Mouse (Mus musculus): Measurements from ENCODE around the gene Adgrl3.
A peak's percentile ranks its signal among the peaks of the same experiment; 100 is the strongest.
"Not testable (repeated sequence)": the region's sequence is repeated elsewhere in the genome, so short reads cannot be mapped to it uniquely, and the experiment has no call there.

The Adgrl3 gene

DNA sequence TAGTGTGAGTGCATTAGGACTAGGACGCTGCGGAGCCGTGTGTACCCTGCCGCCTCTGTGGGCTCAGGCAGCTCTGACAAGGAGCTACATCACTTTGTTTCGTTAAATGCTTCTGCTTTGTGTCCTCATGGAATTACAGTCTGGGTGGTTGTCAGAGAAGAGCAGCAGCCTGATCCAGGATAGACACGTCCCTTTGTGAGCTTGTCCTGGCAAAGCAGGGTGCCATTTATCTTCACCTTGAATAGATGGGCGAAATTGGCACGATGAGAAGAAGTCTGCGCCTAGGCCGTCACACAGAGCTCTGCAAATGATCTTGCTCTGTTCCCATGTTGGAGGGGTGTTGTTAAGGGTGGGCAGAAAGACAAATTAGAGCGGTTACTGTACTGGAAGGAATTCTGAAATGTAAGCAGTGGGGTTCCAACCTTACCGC lies 504.6 kb downstream of the Adgrl3 start:
- no peak for ATAC-seq (ENCODE audit: insufficient number of reproducible peaks, low FRiP score, low TSS enrichment)

- no peak for ATAC-seq (ENCODE audit: insufficient number of reproducible peaks, low FRiP score, low TSS enrichment)
Measured at GRCm38 (mm10) chr5:81525326-81525725, 505.4 kb downstream of the Adgrl3 start.

DNA sequence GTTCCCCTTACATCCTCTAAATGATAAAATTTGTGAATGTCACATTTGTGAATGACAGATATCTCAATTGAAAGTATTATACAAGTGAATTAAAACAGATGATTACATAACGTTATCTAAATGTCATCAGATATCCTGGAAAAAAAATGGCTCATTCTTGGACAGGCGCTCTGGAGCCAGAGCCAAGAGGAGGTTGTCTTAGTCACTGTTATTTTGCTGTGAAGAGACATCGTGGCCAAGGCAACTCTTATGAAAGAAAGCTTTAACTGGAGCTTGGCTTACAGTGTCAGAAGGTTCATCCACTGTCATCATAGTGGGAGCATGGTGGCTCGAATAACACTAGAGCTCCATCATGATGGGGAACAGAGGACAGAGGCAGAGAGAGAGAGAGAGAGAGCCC lies 511.7 kb downstream of the Adgrl3 start:
- ATAC-seq (ENCODE audit: insufficient number of reproducible peaks, low FRiP score, low TSS enrichment): peak; percentile 61; the same call in 1 of the 2 replicates

GRCm38 (mm10) chr5:81550211-81550610 lies 530.3 kb downstream of the Adgrl3 start:
- no peak for ATAC-seq (ENCODE audit: insufficient number of reproducible peaks, low FRiP score, low TSS enrichment)

DNA sequence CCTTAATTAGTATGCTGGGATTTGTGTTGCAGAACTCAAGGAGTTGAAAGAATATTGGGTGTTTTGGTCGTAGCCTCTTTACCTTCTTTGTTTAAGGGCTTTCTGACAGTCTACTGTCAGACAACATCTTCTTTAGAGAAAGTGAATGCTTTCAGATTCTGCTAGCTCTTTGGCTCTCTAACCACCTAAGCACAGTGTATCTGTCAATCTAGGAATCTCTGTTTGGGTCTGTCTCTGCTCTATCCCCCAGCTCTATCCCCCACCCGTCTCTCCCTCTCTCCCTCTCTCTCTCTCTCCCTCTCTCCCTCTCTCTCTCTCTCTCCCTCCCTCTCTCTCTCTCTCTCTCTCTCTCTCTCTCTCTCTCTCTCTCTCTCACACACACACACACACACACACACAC lies 535.2 kb downstream of the Adgrl3 start:
- ATAC-seq (ENCODE audit: insufficient number of reproducible peaks, low FRiP score, low TSS enrichment): not testable (repeated sequence)

- ATAC-seq (ENCODE audit: insufficient number of reproducible peaks, low FRiP score, low TSS enrichment): no peak; the same call in 1 of the 2 replicates
Measured at GRCm38 (mm10) chr5:81556008-81556407, 536.1 kb downstream of the Adgrl3 start.

DNA sequence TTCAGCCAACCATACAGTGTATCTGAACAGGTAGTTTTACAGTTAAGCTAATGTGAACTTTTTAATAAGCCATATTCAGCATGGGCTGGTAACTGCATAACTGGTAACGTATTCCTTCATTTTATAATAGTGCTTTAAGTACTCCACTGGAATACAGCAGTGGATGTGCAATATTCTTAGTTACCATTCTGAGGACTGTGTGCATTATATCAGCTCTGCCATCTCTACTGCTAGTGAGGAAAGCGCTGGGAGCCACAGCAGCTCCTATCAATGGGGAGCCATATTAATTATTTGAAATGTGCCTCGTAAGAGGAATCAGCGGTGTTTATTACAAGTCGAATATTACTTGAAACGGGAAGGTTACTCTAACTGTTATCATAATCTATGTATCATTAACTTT lies 539.0 kb downstream of the Adgrl3 start:
- ATAC-seq (ENCODE audit: insufficient number of reproducible peaks, low FRiP score, low TSS enrichment): no peak

GRCm38 (mm10) chr5:81564294-81564693 lies 544.4 kb downstream of the Adgrl3 start:
- ATAC-seq (ENCODE audit: insufficient number of reproducible peaks, low FRiP score, low TSS enrichment): peak; percentile 86

DNA sequence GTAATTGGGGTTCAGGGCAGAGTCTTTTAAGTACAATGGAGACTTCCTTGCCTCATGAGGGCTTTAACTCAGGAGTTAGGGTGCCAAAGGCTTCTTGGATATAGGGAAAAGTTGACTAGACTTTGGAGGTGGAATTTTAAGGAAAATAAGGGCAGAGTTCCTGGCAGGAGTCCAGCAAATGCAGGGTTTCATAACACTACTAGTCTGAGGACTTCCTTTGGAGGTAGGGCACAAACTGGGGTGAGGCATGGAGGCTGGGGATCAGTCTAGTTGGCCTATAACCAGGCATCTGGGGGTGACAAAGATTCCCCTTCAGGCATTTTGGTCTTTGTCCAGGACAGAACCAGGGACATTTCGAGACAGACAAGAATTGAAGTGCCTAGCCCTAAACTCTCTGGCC lies 546.6 kb downstream of the Adgrl3 start:
- ATAC-seq (ENCODE audit: insufficient number of reproducible peaks, low FRiP score, low TSS enrichment): no peak

- no peak for ATAC-seq (ENCODE audit: insufficient number of reproducible peaks, low FRiP score, low TSS enrichment)
Measured at GRCm38 (mm10) chr5:81568743-81569142, 548.8 kb downstream of the Adgrl3 start.

GRCm38 (mm10) chr5:81582886-81583285 lies 562.9 kb downstream of the Adgrl3 start:
- no peak for ATAC-seq (ENCODE audit: insufficient number of reproducible peaks, low FRiP score, low TSS enrichment)

DNA sequence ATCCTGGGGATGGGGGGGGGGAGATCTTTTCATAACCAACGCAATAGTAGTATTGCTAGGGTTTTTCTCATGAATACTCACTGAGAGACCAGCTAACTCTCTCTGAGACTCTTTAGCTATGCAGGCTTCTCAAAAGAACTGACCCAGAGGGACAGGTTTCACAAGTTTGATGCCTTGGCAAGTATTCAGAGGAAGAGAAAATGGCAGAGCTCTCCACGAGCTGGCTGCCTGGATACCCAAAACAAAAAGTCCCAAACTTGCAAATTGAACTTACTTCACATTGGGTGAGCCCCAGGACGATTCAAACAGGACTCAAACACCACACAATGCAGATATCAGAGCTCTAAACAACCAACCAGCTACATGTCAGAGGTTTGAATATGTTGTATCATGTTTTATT lies 563.5 kb downstream of the Adgrl3 start:
- no peak for ATAC-seq (ENCODE audit: insufficient number of reproducible peaks, low FRiP score, low TSS enrichment)

DNA sequence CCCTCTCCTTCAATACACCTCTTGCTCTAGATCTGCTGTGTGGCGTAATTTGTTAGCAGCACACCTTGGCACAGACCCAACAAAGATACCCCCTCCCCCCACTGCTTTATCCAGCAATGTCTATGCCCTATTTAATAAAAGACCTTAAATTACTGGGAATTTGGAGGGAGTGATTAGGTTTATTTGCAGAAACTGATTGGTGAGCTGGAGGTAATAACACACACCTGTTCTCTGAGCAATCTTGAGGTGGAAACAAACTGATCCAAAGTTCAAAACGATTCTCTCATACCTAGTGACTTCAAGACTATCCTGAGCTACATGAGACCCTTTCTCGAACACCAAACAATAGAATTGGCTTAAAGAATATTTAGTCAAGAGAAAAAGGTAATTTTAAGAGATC lies 565.0 kb downstream of the Adgrl3 start:
- ATAC-seq (ENCODE audit: insufficient number of reproducible peaks, low FRiP score, low TSS enrichment): no peak

GRCm38 (mm10) chr5:81590005-81590694 lies 570.2 kb downstream of the Adgrl3 start:
- ATAC-seq (ENCODE audit: insufficient number of reproducible peaks, low FRiP score, low TSS enrichment): no peak

DNA sequence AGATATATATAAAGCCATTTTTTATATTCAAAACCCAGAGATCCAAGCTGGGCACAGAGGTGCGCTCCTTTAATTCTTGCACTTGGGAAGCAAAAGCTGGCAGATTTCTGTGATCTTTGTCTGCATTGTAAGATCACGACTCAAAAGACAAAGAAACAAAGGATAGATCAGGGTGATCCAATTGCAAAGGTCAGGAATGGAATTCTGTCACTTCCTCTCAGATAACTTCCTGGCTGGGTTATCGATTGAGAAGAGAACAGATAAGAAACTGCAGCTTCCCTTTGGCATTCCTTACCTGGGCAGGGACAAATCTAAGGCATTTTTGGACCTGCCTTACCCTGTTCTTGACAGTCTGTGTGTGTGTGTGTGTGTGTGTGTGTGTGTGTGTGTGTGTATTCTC lies 571.5 kb downstream of the Adgrl3 start:
- no peak for ATAC-seq (ENCODE audit: insufficient number of reproducible peaks, low FRiP score, low TSS enrichment)

- no peak for ATAC-seq (ENCODE audit: insufficient number of reproducible peaks, low FRiP score, low TSS enrichment)
Measured at GRCm38 (mm10) chr5:81593396-81593995, 573.6 kb downstream of the Adgrl3 start.

GRCm38 (mm10) chr5:81598041-81598440 lies 578.1 kb downstream of the Adgrl3 start:
- ATAC-seq (ENCODE audit: insufficient number of reproducible peaks, low FRiP score, low TSS enrichment): no peak

DNA sequence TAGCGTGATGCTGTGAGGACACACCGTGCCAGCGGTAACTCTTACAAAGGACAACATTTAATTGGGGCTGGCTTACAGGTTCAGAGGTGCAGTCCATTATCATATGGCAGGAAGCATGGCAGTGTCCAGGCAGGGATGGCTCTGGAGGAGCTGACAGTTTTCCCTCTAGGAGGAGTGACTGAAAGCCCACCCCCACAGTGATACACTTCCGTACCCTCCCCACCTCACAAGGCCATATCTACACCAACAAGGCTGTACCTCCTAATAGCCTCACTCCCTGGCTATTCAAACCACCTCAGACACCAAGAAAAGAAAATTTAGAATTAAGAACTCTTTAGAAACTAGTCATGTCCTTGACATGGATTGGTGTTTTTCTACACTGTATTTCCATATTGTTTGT lies 583.0 kb downstream of the Adgrl3 start:
- ATAC-seq (ENCODE audit: insufficient number of reproducible peaks, low FRiP score, low TSS enrichment): no peak

DNA sequence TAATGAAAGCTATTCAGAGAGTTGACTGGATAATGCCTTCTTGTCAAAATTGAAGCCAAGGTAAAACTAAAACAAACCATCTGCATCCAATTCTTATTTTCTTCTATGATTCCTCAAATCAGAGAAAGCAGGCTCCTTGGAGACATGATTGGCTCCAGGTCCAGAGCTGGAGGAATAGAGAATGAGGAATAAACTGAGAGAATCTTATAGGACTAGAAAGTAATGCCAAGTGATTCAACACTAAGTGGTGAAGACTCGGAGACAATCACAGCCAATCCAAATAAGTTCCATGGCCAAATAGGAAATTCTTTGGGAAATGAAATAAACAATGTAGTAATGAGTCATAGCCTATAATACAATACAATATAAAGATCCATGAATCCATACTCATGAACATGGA lies 585.7 kb downstream of the Adgrl3 start:
- no peak for ATAC-seq (ENCODE audit: insufficient number of reproducible peaks, low FRiP score, low TSS enrichment)

GRCm38 (mm10) chr5:81610223-81610622 lies 590.3 kb downstream of the Adgrl3 start:
- peak; percentile 62; the same call in 1 of the 2 replicates for ATAC-seq (ENCODE audit: insufficient number of reproducible peaks, low FRiP score, low TSS enrichment)

- ATAC-seq (ENCODE audit: insufficient number of reproducible peaks, low FRiP score, low TSS enrichment): no peak
Measured at GRCm38 (mm10) chr5:81614674-81615073, 594.7 kb downstream of the Adgrl3 start.

GRCm38 (mm10) chr5:81621106-81621505 lies 601.2 kb downstream of the Adgrl3 start:
- ATAC-seq (ENCODE audit: insufficient number of reproducible peaks, low FRiP score, low TSS enrichment): no peak

Measured in cerebellum, adult (tissue).